Mouse (Mus musculus): ENCODE measurements at regions not wholly inside any gene's neighbourhood (a gene's known extent, or its start where the extent isn't known, plus 50 kb on each side); places are given as distances from the start of the nearest gene placed in this dataset.

DNA sequence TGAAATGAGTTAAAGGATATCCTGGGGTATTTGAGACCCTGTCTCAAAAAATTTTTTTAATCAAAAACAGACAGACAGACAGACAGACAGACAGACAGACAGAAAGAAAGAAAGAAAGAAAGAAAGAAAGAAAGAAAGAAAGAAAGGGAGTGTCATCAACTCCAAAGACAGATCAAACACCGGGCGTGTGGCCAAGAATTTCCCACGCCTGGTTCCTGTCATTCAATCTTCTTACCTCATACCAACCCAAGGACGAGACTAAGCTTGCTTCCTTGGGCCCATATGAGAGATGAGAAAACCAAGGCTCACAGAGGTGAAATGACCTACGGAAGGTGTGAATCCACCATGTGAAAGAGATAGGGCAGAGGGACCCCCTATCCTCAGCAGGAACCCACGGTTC lies 530.7 kb upstream of the Tbx3 start:
- H3K27me3 ChIP-seq (ENCODE audit: control insufficient read depth, insufficient read depth, insufficient read length): no peaks in the 10 kb centered on the region
- no peak for TF ChIP-seq E2F4 (IDR thresholded peaks at IDR 0.05; ENCODE audit: insufficient read depth)
- H3ac ChIP-seq (ENCODE audit: control insufficient read depth, insufficient read length): no peak overlapping the region
- H3K4me2 ChIP-seq (ENCODE audit: low read depth): no peak overlapping the region
- no peaks in the 10 kb centered on the region for H3K79me2 ChIP-seq (ENCODE audit: control insufficient read depth, insufficient read depth)
- H3K4me3 ChIP-seq: no peak overlapping the region
- H3K36me3 ChIP-seq (ENCODE audit: control insufficient read depth, insufficient read depth): no peaks in the 10 kb centered on the region

DNA sequence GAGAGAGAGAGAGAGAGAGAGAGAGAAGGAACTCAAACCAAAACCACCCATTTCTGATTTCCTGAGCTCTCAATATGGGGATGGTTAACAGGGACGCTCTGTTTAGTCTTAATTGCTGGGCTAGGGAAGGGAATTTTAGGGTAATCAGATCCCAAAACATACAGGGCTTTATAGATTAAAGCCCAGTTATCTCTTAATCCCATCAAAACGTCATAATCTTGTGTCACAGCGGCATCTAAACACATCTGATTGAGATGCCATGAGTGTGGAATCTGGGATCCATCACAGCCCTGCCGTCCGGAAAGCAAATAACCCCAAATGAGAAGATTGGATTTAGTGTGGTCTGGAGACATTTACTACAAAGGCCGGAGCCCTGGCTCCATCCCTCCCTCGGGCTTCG lies 527.1 kb upstream of the Tbx3 start:
- TF ChIP-seq MYOD1 (IDR thresholded peaks at IDR 0.05; ENCODE audit: control insufficient read depth in 1 of 3, insufficient read length in 2 of 3, low read depth in 2 of 3) (no peak), MAX (IDR thresholded peaks at IDR 0.05; ENCODE audit: low read depth) (no peak), E2F4 (IDR thresholded peaks at IDR 0.05; ENCODE audit: insufficient read depth) (no peak), USF1 (IDR thresholded peaks at IDR 0.05; ENCODE audit: low read depth) (no peak), TCF3 (IDR thresholded peaks at IDR 0.05; ENCODE audit: insufficient read length, low read depth) (no peak), POLR2AphosphoS2 (IDR thresholded peaks at IDR 0.05; ENCODE audit: insufficient read length, low read depth) (no peak)
- Histone ChIP-seq H3ac (ENCODE audit: control insufficient read depth, insufficient read length) (no peak overlapping the region), H3K4me2 (ENCODE audit: low read depth) (no peak overlapping the region), H3K27me3 (ENCODE audit: control insufficient read depth, insufficient read depth, insufficient read length) (no peaks in the 10 kb centered on the region), H3K4me3 (no peak overlapping the region), H3K36me3 (ENCODE audit: control insufficient read depth, insufficient read depth) (no peaks in the 10 kb centered on the region), H3K79me2 (ENCODE audit: control insufficient read depth, insufficient read depth) (no peaks in the 10 kb centered on the region)

DNA sequence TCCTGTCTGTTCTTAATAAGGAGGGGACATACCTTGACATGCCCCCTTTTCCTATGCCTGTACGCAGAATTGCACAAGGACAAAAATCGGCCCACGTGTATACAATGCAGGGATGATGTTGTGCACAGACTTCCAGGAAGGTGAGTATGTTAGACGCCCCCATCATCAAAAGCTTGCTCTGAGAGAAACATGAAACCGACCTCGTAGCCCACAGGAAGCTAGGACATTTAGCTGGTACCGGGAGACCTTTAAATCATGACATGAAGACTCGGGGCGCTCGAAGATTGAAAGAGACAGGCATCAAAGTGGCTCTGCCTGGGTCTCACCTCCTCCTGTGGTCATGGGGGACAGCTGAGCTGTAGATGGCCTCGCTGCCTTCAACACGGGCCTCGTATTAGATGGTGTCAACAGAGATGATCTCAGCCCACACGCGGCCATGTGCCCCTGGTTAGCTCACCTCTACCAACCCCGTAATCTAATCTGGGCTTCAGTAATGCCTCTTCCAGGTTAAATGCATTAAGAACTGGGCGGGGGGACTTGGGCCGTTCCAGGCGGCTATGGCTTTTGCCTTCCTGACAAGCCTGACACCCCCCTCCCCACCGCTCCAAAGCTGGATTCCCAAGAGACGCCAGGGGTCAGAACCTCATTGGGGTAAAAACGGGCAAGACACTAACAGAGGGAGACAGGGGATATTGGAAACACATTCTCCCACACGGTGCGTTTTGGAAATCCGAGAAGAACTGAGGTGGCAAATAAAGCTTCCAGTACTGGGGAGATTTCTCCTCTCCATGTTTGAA lies 520.9 kb upstream of the Tbx3 start:
- H3K27me3 ChIP-seq (ENCODE audit: control insufficient read depth, insufficient read depth, insufficient read length): no peaks in the 10 kb centered on the region
- H3K4me2 ChIP-seq (ENCODE audit: low read depth): no peak overlapping the region
- H3ac ChIP-seq (ENCODE audit: control insufficient read depth, insufficient read length): no peak overlapping the region
- no peaks in the 10 kb centered on the region for H3K79me2 ChIP-seq (ENCODE audit: control insufficient read depth, insufficient read depth)
- H3K4me3 ChIP-seq: no peak overlapping the region
- H3K36me3 ChIP-seq (ENCODE audit: control insufficient read depth, insufficient read depth): no peaks in the 10 kb centered on the region
- no peak for TF ChIP-seq CEBPB (IDR thresholded peaks at IDR 0.05; ENCODE audit: insufficient read depth, poor library complexity, severe bottlenecking)
- peak in 1 of 3 experiments; percentile 8 for TF ChIP-seq MYOD1 (IDR thresholded peaks at IDR 0.05; ENCODE audit: control insufficient read depth in 1 of 3, insufficient read length in 2 of 3, low read depth in 2 of 3)

DNA sequence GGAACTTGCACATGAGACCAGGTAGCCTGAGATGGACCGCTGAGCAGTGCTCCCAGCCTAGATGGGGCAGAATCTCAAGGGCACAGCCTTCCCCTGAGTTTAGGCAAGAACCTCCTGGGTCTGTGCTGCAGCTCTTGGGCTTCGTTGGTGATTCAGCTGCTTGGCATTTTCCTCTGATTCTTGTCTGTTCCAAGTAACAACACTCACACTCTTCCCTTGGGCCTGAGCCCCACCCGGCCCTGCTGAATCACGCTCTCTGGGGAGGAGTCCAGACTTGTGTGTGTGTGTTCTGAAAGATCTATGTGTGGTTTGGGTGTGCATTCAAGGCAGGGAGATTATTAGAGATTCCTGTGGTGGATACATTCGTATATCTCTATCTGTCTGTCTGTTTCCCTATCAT lies 517.4 kb upstream of the Tbx3 start:
- H3K4me3 ChIP-seq: no peak overlapping the region
- no peak for TF ChIP-seq POLR2AphosphoS2 (IDR thresholded peaks at IDR 0.05; ENCODE audit: insufficient read length, low read depth)
- no peak for TF ChIP-seq USF1 (IDR thresholded peaks at IDR 0.05; ENCODE audit: low read depth)
- no peak for TF ChIP-seq MYOG (IDR thresholded peaks at IDR 0.05; ENCODE audit: control insufficient read depth in 1 of 3, insufficient read depth in 1 of 3, insufficient read length in 2 of 3, low read depth in 2 of 3)
- TF ChIP-seq CEBPB (IDR thresholded peaks at IDR 0.05; ENCODE audit: insufficient read depth, poor library complexity, severe bottlenecking): no peak
- TF ChIP-seq MYOD1 (IDR thresholded peaks at IDR 0.05; ENCODE audit: control insufficient read depth in 1 of 3, insufficient read length in 2 of 3, low read depth in 2 of 3): no peak
- TF ChIP-seq TCF3 (IDR thresholded peaks at IDR 0.05; ENCODE audit: insufficient read length, low read depth): no peak
- TF ChIP-seq E2F4 (IDR thresholded peaks at IDR 0.05; ENCODE audit: insufficient read depth): no peak
- TF ChIP-seq SRF (IDR thresholded peaks at IDR 0.05; ENCODE audit: control insufficient read depth, insufficient read length, low read depth): no peak
- no peak for TF ChIP-seq TCF12 (IDR thresholded peaks at IDR 0.05; ENCODE audit: insufficient read depth, poor library complexity, severe bottlenecking)
- no peak for TF ChIP-seq POLR2A (IDR thresholded peaks at IDR 0.05; ENCODE audit: insufficient read length, low read depth)
- TF ChIP-seq REST (IDR thresholded peaks at IDR 0.05; ENCODE audit: insufficient read depth, insufficient read length): no peak
- no peak for TF ChIP-seq MAX (IDR thresholded peaks at IDR 0.05; ENCODE audit: low read depth)
- H3K27me3 ChIP-seq (ENCODE audit: control insufficient read depth, insufficient read depth, insufficient read length): no peaks in the 10 kb centered on the region
- H3K79me2 ChIP-seq (ENCODE audit: control insufficient read depth, insufficient read depth): no peaks in the 10 kb centered on the region
- no peaks in the 10 kb centered on the region for H3K36me3 ChIP-seq (ENCODE audit: control insufficient read depth, insufficient read depth)
- no peak overlapping the region for H3K4me2 ChIP-seq (ENCODE audit: low read depth)
- no peak overlapping the region for H3ac ChIP-seq (ENCODE audit: control insufficient read depth, insufficient read length)

DNA sequence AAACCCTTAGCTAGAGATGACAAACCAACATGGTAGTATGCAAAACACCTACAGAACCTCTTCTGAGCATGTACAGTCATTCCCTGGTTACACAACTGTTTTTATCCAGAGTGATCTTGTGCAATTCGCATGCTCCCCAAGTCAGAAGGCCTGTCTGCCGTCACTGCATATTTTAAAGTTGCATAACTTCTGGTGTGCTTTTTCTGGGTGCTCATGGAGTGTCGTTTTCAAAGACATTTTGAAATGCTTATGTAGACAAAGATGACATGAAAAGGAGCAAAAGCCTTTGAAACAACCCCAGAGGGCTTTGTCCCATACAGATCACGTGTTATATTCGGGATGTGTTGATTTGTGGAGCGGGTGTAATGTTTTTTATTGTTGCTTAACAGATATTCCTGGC lies 513.8 kb upstream of the Tbx3 start:
- TF ChIP-seq CEBPB (IDR thresholded peaks at IDR 0.05; ENCODE audit: insufficient read depth, poor library complexity, severe bottlenecking): peak; percentile 48; the same call in 1 of the 2 replicates
- no peak for TF ChIP-seq POLR2A (IDR thresholded peaks at IDR 0.05; ENCODE audit: insufficient read length, low read depth)

DNA sequence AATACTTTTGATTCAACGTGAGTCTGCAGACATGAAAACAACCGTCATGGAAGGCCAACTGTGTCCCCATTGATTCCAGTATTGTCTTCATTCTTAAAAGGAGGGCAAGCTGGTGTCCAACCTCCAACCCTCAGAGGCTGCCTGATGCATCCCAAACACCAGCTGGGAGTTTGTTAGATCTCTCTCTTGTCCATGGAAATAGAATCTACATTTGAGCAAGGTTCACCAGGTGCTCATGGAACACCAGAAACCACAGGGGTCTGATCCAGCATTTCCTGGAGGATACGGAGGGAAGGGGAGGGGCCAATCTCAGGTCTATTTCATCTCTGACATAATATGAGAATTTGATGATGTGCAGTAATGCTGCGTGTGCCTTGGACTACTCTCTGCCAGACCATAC lies 512.3 kb upstream of the Tbx3 start:
- H3K79me2 ChIP-seq (ENCODE audit: control insufficient read depth, insufficient read depth): no peaks in the 10 kb centered on the region
- no peaks in the 10 kb centered on the region for H3K27me3 ChIP-seq (ENCODE audit: control insufficient read depth, insufficient read depth, insufficient read length)
- H3ac ChIP-seq (ENCODE audit: control insufficient read depth, insufficient read length): no peak overlapping the region
- TF ChIP-seq CEBPB (IDR thresholded peaks at IDR 0.05; ENCODE audit: insufficient read depth, poor library complexity, severe bottlenecking) (no peak), MAX (IDR thresholded peaks at IDR 0.05; ENCODE audit: low read depth) (no peak), REST (IDR thresholded peaks at IDR 0.05; ENCODE audit: insufficient read depth, insufficient read length) (no peak), POLR2AphosphoS2 (IDR thresholded peaks at IDR 0.05; ENCODE audit: insufficient read length, low read depth) (no peak), TCF3 (IDR thresholded peaks at IDR 0.05; ENCODE audit: insufficient read length, low read depth) (no peak), TCF12 (IDR thresholded peaks at IDR 0.05; ENCODE audit: insufficient read depth, poor library complexity, severe bottlenecking) (no peak), MYOG (IDR thresholded peaks at IDR 0.05; ENCODE audit: control insufficient read depth in 1 of 3, insufficient read depth in 1 of 3, insufficient read length in 2 of 3, low read depth in 2 of 3) (no peak), MYOD1 (IDR thresholded peaks at IDR 0.05; ENCODE audit: control insufficient read depth in 1 of 3, insufficient read length in 2 of 3, low read depth in 2 of 3) (no peak)
- H3K36me3 ChIP-seq (ENCODE audit: control insufficient read depth, insufficient read depth): no peaks in the 10 kb centered on the region
- no peak overlapping the region for H3K4me2 ChIP-seq (ENCODE audit: low read depth)
- no peak overlapping the region for H3K4me3 ChIP-seq

More for the DNA sequence above, 513.8 kb upstream of the Tbx3 start:
- H3K79me2 ChIP-seq (ENCODE audit: control insufficient read depth, insufficient read depth): no peaks in the 10 kb centered on the region
- H3K4me2 ChIP-seq (ENCODE audit: low read depth): no peak overlapping the region
- no peak overlapping the region for H3K4me3 ChIP-seq
- H3ac ChIP-seq (ENCODE audit: control insufficient read depth, insufficient read length): no peak overlapping the region
- H3K27me3 ChIP-seq (ENCODE audit: control insufficient read depth, insufficient read depth, insufficient read length): no peaks in the 10 kb centered on the region
- H3K36me3 ChIP-seq (ENCODE audit: control insufficient read depth, insufficient read depth): no peaks in the 10 kb centered on the region
